Mouse (Mus musculus): ENCODE data around the gene Rtraf.
"Not testable (repeated sequence)": the region's sequence is repeated elsewhere in the genome, so short reads cannot be mapped to it uniquely, and the experiment has no call there.

The Rtraf gene

GRCm38 (mm10) chr14:19823321-19824142 lies at the start of gene Rtraf:
Gene Rtraf (minus strand): TSS chr14:19823824.
- DNase-seq = peak; percentile 82 to 83

- DNase-seq = no peak
Measured at GRCm38 (mm10) chr14:19867286-19867935, 43.8 kb upstream of the Rtraf start.

GRCm38 (mm10) chr14:19865121-19865520 lies 41.5 kb upstream of the Rtraf start:
- not testable (repeated sequence) for DNase-seq

GRCm38 (mm10) chr14:19861311-19862080 lies 37.9 kb upstream of the Rtraf start:
- no peak for DNase-seq

DNA sequence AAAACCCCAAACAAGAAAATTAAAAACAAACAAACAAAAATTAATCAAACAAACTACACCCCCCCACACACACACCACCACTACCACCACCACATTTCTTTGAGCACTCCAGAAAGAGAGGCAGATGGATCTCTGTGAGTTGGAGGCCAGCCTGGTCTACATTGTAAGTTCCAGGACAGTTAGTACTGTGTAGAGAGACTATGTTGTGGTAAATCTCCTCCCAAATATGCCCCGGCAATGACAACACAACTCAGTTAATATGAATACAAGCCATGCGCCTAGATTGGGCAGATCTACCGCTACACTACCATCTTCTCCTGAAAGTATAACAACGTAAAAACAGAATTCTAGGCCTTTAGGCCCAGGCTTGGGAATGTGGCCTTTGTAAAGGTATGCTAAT lies 36.7 kb upstream of the Rtraf start:
- DNase-seq = no peak

- no peak for DNase-seq
Measured at GRCm38 (mm10) chr14:19858808-19859776, 35.5 kb upstream of the Rtraf start.

DNA sequence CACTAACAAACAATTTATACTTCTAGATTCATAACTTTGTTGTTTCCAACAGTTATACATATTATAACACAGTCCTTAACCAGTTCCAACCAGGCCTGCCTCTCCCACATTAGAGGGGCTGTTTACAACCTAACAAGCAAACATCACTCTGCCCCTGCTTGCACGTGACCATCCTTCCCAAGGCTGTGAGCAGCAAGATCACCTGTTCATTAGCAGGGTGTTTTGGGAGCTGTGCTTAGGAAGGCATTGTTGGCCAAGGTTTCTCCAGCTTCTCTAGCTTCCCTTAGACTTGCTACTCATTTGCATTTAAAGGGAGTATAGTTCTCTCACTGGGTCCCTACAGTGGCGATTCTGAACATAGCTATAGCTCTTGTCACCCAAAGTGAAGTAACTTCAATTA lies 34.7 kb upstream of the Rtraf start:
- DNase-seq = no peak

- no peak for DNase-seq
Measured at GRCm38 (mm10) chr14:19853471-19853870, 29.8 kb upstream of the Rtraf start.

DNA sequence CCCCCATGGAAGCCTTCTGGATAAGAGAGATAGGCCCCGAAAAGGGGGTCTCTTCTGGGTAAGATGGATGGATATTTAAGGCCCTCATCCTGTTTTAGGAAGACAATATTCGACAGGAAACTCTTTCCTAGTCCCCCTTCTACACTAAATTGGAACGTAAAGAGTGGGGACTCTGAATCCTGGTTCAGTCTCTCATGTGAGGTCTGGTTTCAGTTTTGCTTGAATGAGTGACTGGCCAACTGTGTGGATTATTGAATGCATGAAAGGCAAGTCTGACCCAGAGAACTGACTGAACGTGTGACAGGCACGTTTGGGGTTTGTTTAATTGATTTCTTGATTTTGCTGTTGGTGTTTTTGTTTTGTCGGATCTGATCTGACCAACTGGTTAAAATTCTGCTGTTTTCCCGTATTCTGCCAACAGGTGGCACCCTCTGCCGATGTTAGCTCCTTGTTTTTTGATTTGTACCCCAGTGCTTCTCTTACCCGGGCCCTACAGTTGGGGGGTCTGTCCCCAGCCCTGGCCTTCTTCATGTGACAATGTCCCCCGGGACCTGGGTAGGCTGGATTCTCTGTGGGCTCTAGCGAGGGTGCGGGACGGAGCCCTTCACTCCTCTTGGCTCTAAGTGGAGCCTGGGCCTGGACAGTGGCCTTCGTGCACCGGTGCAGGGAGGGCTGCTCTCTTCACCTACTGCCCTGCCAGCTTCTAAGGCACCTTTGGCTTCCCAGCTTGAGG lies 16.1 kb upstream of the Rtraf start:
- DNase-seq = peak; percentile 9 to 21

GRCm38 (mm10) chr14:19836289-19836688 lies 12.7 kb upstream of the Rtraf start:
- DNase-seq = no peak

GRCm38 (mm10) chr14:19825481-19825880 lies 1.9 kb upstream of the Rtraf start:
- DNase-seq = no peak

DNA sequence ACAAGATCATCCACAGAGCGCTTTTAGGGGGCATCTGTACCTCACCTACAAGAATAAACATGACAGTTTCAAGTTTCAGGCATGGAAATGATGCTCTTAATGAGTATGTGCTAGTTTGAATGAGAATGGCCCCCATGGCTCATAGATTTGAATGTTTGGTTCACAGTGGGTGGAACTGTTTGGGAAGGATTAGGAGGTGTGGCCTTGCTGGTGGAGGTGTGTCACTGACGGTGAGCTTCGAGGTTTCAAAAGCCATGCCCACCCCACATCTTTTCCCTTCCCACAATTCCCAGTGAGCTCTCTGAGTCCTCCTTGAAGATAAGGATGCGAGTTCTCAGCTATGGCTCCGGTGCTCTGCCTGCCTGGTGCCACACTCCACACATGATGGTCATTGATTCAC lies 1.9 kb downstream of the Rtraf start:
- no peak for DNase-seq

GRCm38 (mm10) chr14:19817949-19818348 lies 5.7 kb downstream of the Rtraf start:
- peak; percentile 21 to 38 for DNase-seq

- DNase-seq = no peak
Measured at GRCm38 (mm10) chr14:19813061-19813460, 10.6 kb downstream of the Rtraf start.

DNA sequence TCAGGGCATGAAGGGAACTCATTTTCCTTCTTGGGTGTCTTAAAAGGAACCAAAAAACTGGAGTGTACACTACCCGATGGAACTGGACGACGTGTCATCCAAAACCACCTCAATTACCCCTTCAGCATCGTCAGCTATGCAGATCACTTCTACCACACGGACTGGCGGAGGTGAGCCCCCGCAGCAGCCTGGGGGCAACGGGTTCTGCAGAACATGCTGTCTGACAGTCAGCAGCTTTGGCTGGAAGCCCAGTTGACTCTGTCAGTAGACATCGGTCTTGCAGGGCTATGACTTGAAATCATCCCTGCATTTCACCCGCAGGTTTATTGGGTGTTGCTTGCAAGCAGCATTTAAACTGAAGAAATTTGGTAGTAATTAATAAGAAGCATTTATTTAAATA lies 13.7 kb downstream of the Rtraf start:
- no peak for DNase-seq

GRCm38 (mm10) chr14:19807858-19808257 lies 15.8 kb downstream of the Rtraf start:
- no peak for DNase-seq

DNA sequence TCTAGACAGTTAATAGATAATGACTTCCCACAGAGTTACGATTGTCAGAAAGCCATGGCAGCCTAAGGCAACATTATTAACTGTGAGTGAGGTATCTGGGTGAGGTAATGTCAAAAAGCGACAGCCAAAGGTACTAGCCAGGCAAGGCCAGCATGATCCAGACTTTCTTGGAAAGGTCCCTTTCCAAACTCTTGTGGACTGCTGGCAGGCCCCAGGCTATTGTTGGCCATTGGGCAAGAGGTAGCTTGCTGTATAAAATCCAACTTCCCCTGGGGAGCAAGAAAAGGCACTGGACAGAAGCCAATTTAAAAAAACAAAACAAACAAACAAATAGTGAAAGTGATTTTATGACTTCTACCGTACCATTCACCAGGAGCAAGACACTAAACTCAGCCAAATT lies 16.3 kb downstream of the Rtraf start:
- DNase-seq = no peak

DNA sequence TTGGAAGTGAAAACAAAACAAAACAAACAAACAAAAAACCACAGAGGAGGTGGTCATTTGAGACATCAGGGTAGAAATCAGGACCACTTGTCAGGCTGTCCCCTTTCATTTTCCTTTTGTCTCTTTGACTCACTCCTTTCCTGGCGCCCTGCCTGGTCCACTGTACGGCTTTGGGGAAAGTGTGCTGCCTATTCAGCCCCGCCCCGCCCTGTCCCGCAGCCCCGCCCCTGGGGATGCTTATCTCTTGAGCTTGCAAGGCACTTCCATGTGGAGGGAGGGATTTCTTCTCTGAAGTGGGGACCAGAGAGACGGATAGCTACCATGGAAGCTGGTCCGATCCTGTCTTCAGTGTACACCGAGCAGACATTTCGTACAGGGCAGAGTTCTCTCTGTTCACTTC lies 20.0 kb downstream of the Rtraf start:
- DNase-seq = no peak

DNA sequence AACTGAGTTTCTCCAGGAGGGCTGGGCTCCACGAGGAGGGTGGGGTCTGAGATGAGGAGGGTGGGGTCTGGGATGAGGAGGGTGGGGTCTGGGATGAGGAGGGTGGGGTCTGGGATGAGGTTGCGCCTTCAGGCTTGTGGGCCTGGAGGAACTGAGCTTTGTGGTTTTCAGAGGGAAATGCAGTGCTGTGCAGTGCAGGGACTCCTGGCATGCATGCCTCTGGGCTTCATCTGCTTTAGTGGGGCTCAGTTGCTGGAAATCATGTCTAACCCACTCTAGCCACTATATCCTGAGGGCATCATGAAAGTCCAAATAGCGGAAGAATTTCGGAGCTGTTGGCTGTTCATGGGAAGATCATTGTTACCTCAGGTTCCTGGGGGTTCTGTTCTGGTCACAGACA lies 20.4 kb downstream of the Rtraf start:
- no peak for DNase-seq

DNA sequence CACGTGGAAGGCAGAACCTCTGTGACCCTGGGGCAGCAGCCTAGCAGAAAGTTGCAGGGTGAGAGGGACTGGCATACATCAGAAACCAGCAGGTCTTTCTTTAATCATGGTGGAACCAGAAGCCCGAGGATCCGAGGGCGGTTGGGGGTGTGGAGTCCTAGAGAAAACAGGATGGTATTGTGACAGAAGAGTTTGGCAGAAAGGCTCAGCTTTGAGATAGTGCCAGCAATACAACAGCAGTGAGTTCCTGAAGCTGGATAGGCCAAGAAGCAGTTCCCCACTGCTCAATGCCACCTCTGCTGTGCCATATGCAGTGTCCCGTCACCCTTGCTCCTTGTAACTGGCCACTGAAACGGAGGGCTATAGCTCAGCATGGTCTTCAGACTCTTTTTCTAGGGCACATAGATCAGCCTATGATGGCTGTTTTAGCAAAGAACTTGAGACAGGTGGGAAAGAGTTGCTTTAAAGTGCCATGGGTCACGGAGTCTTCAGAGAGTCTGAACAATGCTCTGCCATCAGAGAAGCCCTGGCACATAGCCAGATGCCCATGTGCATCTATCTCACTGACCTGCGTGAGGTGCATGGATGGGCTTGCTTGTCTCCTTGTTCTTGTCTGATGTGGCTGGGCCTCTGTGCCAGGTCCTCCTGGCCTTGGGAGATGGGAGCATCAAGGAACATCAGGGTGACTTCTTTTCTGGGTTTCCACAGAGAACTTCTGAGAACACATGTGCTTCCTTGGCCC lies 22.0 kb downstream of the Rtraf start:
- no peak for DNase-seq

DNA sequence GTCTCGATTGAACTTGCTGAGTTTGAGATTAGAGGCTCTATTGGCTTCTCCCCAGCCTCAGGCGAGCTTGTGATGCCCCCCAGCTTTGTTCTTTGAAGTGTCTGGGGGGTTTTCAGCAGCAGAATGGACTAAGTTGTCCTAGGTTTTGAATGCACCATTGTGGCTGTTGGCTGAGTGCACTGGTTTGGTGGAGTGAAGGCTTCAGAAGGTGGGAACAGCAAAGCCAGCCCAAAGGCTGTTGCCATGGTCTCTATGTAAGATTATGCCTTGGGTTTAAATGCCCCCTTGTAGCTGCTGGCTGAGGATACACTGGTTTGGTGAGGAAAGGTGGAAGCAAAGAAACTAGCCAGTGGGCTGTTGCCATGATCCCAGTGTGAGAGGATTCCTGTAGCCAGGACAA lies 23.1 kb downstream of the Rtraf start:
- no peak for DNase-seq
